Mouse (Mus musculus) midbrain, postnatal 0 days (tissue): Measurements from ENCODE around the gene Olfr808. TPM values are rescaled to one million over a fixed set of nuclear protein-coding genes. Genes with fewer than 3 reads are reported as not detected.

Source experiments
- ATAC-seq: fragments of 200-750 bp; cut with Nextera tagmentation; 2 replicates; pipeline ENCODE4 v1.8.0; 2017; ENCODE audit warnings: moderate number of reproducible peaks, mild to moderate bottlenecking, moderate TSS enrichment, moderate library complexity; ENCODE audit not compliant: low FRiP score
- DNase-seq: peaks from one replicate; pipeline ENCODE4 v3.0.0-alpha.2; 2015; ENCODE audit warnings: low spot score
- H3K27ac ChIP-seq: fragments of 300-500 bp; sonication (generic); 2 replicates; pipeline ENCODE4 v1.5.1; 2014; ENCODE audit warnings: low read depth, mild to moderate bottlenecking, low read length, mixed read lengths
- H3K27me3 ChIP-seq: fragments of 300-500 bp; sonication (generic); 2 replicates; pipeline ENCODE4 v1.6.1; 2014; ENCODE audit warnings: low read length, control low read depth, mixed read lengths; ENCODE audit not compliant: insufficient read depth
- H3K36me3 ChIP-seq: fragments of 300-500 bp; sonication (generic); 2 replicates; pipeline ENCODE4 v1.6.1; 2014; ENCODE audit warnings: low read length, control low read depth, mixed read lengths; ENCODE audit not compliant: insufficient read depth
- H3K4me1 ChIP-seq: fragments of 300-500 bp; sonication (generic); 2 replicates; pipeline ENCODE4 v1.6.1; 2014; ENCODE audit warnings: mild to moderate bottlenecking, control low read depth, antibody characterized with exemption, low read length, mixed read lengths; ENCODE audit not compliant: insufficient read depth
- H3K4me2 ChIP-seq: fragments of 300-500 bp; sonication (generic); 2 replicates; pipeline ENCODE4 v1.6.1; 2014; ENCODE audit warnings: low read depth, mild to moderate bottlenecking, low read length, mixed read lengths; ENCODE audit not compliant: poor library complexity, severe bottlenecking
- H3K4me3 ChIP-seq: fragments of 300-500 bp; sonication (generic); 2 replicates; pipeline ENCODE4 v1.5.1; 2014; ENCODE audit warnings: low read depth, mild to moderate bottlenecking, low read length, moderate library complexity
- H3K9ac ChIP-seq: fragments of 300-500 bp; sonication (generic); replicated peaks from 2 replicates; pipeline ENCODE4 v1.6.1; 2014; ENCODE audit warnings: mild to moderate bottlenecking, low read length, moderate library complexity, mixed read lengths; ENCODE audit not compliant: poor library complexity, severe bottlenecking
- H3K9me3 ChIP-seq: fragments of 300-500 bp; sonication (generic); 2 replicates; pipeline ENCODE4 v1.6.1; 2016; ENCODE audit warnings: low read length, control low read depth
- CTCF ChIP-seq: IDR thresholded peaks from 2 replicates; pipeline ENCODE4 v1.5.1; 2016; ENCODE audit warnings: antibody characterized with exemption, mild to moderate bottlenecking
- WGBS: fragments of 180-500 bp; shearing (Covaris S2); extraction: QIAGEN DNeasy Blood & Tissue Kit; methylation state at CpG from one replicate; pipeline ENCODE4 v1.1.7; 2014; 5-methylcytosine and 5-hydroxymethylcytosine counted together
- polyA plus RNA-seq: library from polyadenylated mRNA; unstranded; fragments of >200 nt; fragmentation: Nextera tagmentation; extraction: Ambion mirVana; gene quantifications from 2 replicates; pipeline ENCODE4 v1.2.1, GENCODE M21; 2015
- total RNA-seq: library from RNA; depleted of rRNA; stranded (reverse); fragments of >200 nt; gene quantifications from 2 replicates; pipeline ENCODE4 v1.2.3, GENCODE M21; 2014; rRNA removed

Olfr808 gene
- not detected in 2 replicates for total RNA-seq
- polyA plus RNA-seq: not detected in 2 replicates

DNA sequence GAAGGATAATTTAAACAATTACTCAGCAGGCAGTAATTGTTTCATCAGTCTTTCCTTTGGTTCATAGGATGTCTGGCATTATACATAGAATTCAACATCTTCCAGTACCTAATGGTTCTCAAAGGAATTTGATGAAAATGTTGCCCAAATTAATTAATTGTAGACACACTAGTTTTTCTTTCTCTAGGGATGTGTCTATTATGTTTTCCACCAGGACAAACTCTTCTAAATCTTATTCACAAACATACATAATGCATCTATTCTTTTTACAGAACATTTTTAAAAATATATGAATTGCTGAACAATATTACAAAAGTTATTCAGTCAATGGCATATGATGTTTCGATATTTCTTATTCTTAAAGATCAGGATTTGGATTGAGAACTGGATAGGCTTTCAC lies at the start of gene Olfr808:
Gene Olfr808, plus strand, starts transcription at position 301 of the 400 bp plus-strand sequence.
- H3K4me1 ChIP-seq: no peaks in the 10 kb centered on the region
- no peak within 1 kb of the TSS for H3K4me2 ChIP-seq
- H3K27me3 ChIP-seq: no peaks in the 10 kb centered on the region
- TF ChIP-seq CTCF: no peak
- no peaks in the 10 kb centered on the region for H3K36me3 ChIP-seq
- no peak within 1 kb of the TSS for H3K27ac ChIP-seq
- DNase-seq (no peak), ATAC-seq (no peak)
- 93% methylated on average over 1 of the region's 1 CpGs for whole genome bisulfite sequencing
- no peak within 1 kb of the TSS for H3K4me3 ChIP-seq
- no peak within 1 kb of the TSS for H3K9ac ChIP-seq
- no peaks in the 10 kb centered on the region for H3K9me3 ChIP-seq

DNA sequence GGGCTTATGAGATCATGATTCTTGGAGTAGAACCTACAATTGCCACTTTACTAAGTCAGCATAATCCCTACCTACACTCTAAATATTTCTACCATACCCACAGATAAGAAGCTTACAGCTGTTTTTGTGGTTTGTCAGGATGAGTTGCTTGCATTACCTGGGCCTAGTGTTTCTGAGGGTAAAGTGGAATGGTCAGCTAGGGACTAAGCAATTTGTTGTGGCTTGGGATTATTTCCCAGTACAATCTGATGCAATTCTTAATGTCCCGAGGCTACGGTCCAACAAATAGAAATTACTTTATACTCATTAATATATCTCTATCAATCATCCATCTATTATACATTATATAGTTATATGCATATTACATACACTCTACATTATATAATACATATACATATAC lies 36.0 kb upstream of the Olfr808 start, which contains the start of gene Olfr805:
Gene Olfr805, minus strand, starts transcription at position 101 of the 400 bp plus-strand sequence.
- Histone ChIP-seq H3K4me1 (no peaks in the 10 kb centered on the region), H3K9me3 (no peaks in the 10 kb centered on the region), H3K9ac (no peak within 1 kb of the TSS), H3K4me2 (no peak within 1 kb of the TSS), H3K27ac (no peak within 1 kb of the TSS), H3K4me3 (no peak within 1 kb of the TSS), H3K27me3 (no peaks in the 10 kb centered on the region), H3K36me3 (no peaks in the 10 kb centered on the region)
- ATAC-seq (no peak), DNase-seq (no peak)
- TF ChIP-seq CTCF: no peak
- WGBS: 94% methylated on average over 2 of the region's 2 CpGs

DNA sequence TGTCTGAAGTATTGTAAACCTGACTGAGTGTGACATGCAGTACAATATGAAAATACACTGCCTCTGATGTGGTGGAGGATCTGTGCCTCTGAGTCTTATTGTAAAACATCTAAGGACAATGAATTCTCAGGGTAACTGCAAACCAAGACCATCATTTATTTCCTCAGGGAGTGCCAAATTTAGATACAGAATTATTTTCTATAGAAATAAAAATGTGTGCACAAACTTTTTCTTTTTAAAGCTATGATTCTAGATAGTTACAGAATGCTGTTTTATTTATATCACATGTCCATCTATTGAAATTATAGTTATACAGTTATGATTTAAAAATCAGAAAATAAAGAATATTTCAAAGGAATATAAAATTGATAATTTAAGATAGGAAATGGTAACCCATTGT lies 23.5 kb upstream of the Olfr808 start, which contains the start of gene Olfr806:
Gene Olfr806, minus strand, starts transcription at position 101 of the 400 bp plus-strand sequence.
- H3K4me2 ChIP-seq: no peak within 1 kb of the TSS
- no peaks in the 10 kb centered on the region for H3K9me3 ChIP-seq
- no peaks in the 10 kb centered on the region for H3K36me3 ChIP-seq
- no peak within 1 kb of the TSS for H3K9ac ChIP-seq
- no peaks in the 10 kb centered on the region for H3K4me1 ChIP-seq
- no peak for DNase-seq
- H3K27ac ChIP-seq: no peak within 1 kb of the TSS
- no peak for TF ChIP-seq CTCF
- no peaks in the 10 kb centered on the region for H3K27me3 ChIP-seq
- ATAC-seq: no peak
- H3K4me3 ChIP-seq: no peak within 1 kb of the TSS

DNA sequence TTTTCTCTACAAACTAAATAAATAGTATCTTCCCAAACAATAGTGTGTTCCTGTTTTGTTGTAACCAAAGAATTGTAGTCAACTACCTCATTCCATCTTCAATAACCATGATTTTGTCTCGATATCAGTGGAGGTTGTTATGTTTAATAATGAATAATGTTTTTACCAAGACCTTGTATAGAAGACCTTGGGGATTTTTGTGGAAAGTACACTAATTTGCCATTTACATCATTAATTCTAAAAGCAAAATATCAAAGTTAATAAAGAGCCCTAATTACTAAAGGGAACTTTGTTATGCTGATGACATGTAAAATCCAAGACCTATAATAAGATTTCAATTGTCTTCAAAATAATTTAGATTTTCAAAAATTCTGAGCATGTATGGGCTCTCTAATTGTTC lies 7.6 kb upstream of the Olfr808 start, which contains the start of gene Olfr807:
Gene Olfr807, minus strand, starts transcription at position 101 of the 400 bp plus-strand sequence.
- ATAC-seq (no peak), DNase-seq (no peak)
- H3K9ac ChIP-seq: no peak within 1 kb of the TSS
- H3K9me3 ChIP-seq: no peaks in the 10 kb centered on the region
- no peak for TF ChIP-seq CTCF
- no peaks in the 10 kb centered on the region for H3K27me3 ChIP-seq
- H3K4me1 ChIP-seq: no peaks in the 10 kb centered on the region
- WGBS: 88% methylated on average over 1 of the region's 1 CpGs
- H3K4me3 ChIP-seq: no peak within 1 kb of the TSS
- H3K4me2 ChIP-seq: no peak within 1 kb of the TSS
- no peak within 1 kb of the TSS for H3K27ac ChIP-seq
- H3K36me3 ChIP-seq: no peaks in the 10 kb centered on the region

DNA sequence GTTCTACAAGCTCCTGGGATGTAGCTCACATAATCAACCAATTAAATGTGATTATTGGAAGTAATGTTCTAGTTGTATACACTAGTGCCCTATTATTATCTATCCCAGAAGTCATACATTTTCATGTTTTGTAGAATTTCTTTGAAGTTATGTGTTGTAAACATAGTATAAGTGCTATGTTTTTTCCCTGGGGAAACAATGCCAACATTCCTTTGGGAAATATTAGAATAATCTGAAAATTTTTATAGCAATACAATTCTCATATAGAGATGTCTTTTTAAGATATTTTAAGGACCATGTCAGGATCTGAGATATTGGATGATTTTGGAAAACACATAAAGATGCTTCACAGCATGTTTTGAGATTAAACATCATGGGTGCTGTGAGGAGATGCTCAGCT lies 9.1 kb downstream of the Olfr808 start, which contains the start of gene Olfr809:
Gene Olfr809, plus strand, starts transcription at position 301 of the 400 bp plus-strand sequence.
- no peaks in the 10 kb centered on the region for H3K27me3 ChIP-seq
- H3K27ac ChIP-seq: no peak within 1 kb of the TSS
- TF ChIP-seq CTCF: no peak
- DNase-seq (no peak), ATAC-seq (no peak)
- no peak within 1 kb of the TSS for H3K4me2 ChIP-seq
- H3K9ac ChIP-seq: no peak within 1 kb of the TSS
- H3K4me3 ChIP-seq: no peak within 1 kb of the TSS
- H3K36me3 ChIP-seq: no peaks in the 10 kb centered on the region
- H3K9me3 ChIP-seq: no peaks in the 10 kb centered on the region
- H3K4me1 ChIP-seq: no peaks in the 10 kb centered on the region

DNA sequence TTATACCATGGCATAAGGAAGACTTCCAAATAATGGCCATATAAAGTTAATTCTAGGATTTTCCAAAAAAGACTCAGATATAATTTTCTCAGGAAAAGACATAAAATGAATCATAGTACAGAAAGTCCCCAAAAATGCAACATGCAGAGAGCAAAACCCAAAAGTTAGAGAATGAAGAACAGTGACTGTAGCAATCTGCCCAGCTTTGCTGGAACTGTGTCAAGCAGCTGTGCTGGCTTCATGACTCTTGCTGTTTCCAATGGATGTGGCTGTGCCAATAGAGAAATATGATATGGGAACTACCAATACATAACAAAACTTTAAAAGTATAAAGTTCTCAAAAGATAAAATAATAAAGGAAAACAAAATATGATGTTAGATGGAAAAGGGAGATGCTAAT lies 12.8 kb downstream of the Olfr808 start:
- no peak overlapping the region for H3K4me3 ChIP-seq
- no peak overlapping the region for H3K27ac ChIP-seq
- TF ChIP-seq CTCF: no peak
- H3K4me1 ChIP-seq: no peaks in the 10 kb centered on the region
- DNase-seq (no peak), ATAC-seq (no peak)
- H3K4me2 ChIP-seq: no peak overlapping the region
- H3K36me3 ChIP-seq: no peaks in the 10 kb centered on the region
- no peak overlapping the region for H3K9ac ChIP-seq
- no peaks in the 10 kb centered on the region for H3K27me3 ChIP-seq
- H3K9me3 ChIP-seq: no peaks in the 10 kb centered on the region
